Mouse (Mus musculus) adrenal gland, adult 10 weeks (tissue): ENCODE data around the gene Gm20821. TPM values are rescaled to one million over a fixed set of nuclear protein-coding genes. Genes with fewer than 3 reads are reported as not detected.

ENCODE experiments used
- polyA plus RNA-seq: library from polyadenylated mRNA; stranded (reverse); fragments of 350-450 nt; fragmentation: Illumina TruSeq; extraction: RNeasy Lipid Tissue Mini Kit (QIAGEN cat#74804); gene quantifications from one replicate; pipeline ENCODE4 v1.2.3, GENCODE M21; 2014; ENCODE audit warnings: low read depth, low replicate concordance

Gene Gm20821
- polyA plus RNA-seq: not detected

GRCm38 (mm10) chrY:9781504-9781903 lies at the start of gene Gm20821:
Gene Gm20821, plus strand, starts transcription at chrY:9781804.

